Mouse (Mus musculus): ENCODE results near the gene Ndufs3.
A peak's percentile ranks its signal among the peaks of the same experiment; 100 is the strongest.

Ndufs3 gene

DNA sequence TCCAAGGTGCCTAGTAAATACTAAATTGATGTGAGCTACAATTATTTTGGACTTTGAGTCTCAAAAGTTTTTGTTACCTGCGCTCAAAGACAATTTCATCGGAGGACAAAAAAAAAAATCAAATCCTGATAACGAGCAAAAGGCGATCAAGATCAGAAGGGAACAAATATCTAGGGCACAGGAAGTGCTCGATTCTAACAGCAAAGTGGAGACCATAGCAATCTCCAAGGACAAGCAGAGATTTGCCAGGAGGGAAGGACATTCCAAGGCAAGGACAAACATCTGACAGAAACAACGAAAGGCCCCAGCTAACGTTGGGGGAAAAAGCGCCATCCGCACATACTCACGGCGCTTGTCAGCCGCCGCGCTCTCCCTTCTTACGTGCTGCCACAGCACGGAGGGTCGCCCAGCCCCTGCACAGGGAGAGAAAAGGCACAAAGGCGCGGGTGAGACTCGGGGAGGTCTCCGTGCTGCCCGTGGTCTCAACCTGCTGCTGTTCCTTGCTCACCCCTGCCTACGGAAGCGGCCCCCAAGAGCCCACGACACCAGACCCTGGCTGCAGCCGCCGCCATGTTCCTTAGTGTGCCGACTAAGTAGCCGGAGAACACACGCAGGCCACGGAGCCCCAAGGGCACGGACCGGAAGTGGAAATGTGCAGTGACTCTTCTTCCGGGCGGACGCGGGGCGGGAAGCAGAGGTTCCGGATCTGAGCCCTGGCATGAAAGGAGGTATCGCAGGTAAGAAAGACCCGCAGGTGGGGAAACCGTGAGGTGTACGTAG lies at the start of gene Ndufs3, which contains the start of gene Kbtbd4:
Gene Ndufs3, minus strand, starts transcription at position 752 of the 780 bp plus-strand sequence.
Gene Kbtbd4, plus strand, starts transcription at position 665 of the 780 bp plus-strand sequence.
- DNase-seq: peak; percentile 98

DNA sequence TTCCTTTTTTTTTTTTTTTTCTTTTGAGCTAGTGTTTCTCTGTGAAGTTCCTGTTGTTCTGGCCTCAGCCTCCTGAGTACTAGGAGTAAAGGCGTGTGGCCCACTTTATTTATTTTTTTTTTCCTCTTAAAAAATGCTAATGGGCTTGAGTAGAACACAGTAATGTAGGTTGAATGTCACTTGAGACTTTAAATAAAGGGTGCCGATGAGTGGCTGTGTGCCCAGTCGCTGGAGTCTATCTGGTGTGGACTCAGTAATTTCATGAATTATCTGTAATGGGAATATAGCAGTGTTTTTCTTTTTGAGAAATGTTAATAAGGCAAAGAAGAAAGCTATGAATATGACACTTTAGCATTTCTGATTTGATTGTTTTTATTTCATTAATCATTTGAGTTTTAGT lies 48.8 kb upstream of the Ndufs3 start:
- DNase-seq: peak; percentile 54

DNA sequence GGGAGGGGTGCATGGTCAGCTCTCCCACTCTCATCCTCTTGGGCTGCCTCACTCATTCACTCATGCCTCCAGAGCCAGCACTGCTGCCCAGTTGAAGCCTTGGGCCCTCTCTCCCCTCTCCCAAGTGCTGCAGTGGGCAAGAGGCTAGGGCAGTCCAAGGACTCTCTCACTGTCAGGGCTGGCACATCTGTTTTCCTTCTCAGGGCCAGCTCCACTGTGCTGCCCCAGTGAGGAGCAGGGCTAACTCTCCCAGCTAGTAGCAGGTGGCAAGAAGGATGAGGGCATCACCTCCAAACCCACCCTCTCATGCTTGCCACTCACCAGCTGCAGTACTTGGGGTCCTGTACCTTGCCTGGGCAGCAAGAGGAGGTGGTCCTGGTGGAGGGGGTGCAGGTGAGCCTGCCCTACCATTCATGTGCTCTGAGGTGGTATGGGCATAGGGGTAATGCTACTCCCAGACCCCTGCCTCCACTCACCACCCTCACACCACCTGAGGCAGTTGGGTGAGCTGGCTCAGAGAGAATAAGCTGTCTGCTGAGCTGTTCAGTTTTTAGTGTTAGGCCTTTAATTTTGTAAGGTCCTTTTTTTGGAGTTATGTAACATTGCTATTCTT lies 46.1 kb upstream of the Ndufs3 start:
- peak; percentile 85 for DNase-seq

DNA sequence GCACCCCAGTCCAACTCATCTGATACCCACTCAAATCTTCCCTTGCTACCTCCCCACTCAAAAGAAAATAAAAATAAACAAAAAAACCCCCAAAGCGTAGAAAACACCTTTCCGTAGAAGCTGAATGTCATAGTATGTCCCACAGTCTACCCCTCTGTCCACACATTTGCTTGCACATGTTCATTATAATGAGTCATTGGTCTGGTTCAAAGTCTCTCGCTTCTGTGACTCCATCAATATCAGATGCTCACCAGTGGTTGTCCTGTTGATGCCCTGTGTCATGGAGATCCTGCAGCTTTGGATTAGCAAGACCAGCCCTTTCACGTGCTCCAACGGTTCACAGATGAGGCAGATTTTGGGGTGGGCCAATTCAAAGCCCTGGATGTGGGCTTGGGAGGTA lies 45.5 kb upstream of the Ndufs3 start:
- peak; percentile 61 for DNase-seq

- peak; percentile 5 for DNase-seq
Measured at GRCm38 (mm10) chr2:90941744-90942143, 37.1 kb upstream of the Ndufs3 start.

GRCm38 (mm10) chr2:90940233-90941229 lies 35.9 kb upstream of the Ndufs3 start, which contains the start of gene Celf1:
Gene Celf1 (plus strand): TSS chr2:90940382.
- peak; percentile 99 for DNase-seq

DNA sequence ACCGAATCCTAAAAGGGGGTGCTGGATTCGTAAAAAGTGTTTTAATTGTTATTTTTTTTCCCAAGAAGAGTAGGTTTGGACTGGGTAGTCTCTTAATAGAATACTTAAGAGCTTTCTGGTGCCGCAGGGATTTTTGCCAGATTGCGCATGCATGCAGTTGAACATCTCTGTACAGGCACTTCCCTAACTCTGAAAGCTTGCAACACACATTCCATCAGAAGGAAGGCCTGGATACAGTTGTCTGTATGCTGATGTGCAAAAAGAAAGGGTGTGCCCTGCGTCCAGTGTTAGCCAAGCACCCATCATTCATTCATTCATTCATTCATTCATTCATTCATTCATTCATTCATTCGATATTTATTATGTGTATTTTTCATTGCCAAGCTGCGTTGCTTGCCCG lies 35.1 kb upstream of the Ndufs3 start:
- no peak for DNase-seq

DNA sequence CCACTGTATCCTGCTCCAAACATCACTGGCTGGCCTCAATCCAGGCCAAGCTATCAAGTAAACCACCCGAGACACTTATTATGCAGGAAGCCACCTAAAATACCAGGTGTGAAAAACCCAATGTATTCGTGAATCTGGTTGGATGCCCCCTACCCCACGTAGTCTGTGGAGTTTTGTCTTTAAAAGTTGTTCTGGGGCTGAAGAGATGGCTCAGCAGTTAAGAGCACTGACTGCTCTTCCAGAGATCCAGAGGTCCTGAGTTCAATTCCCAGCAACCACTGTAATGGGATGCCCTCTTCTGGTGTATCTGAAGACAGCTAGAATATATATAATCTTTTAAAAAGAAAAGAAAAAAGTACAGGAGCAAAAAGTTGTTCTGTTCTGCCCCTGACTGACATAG lies 33.7 kb upstream of the Ndufs3 start:
- no peak for DNase-seq

- DNase-seq: no peak
Measured at GRCm38 (mm10) chr2:90932273-90932672, 27.6 kb upstream of the Ndufs3 start.

DNA sequence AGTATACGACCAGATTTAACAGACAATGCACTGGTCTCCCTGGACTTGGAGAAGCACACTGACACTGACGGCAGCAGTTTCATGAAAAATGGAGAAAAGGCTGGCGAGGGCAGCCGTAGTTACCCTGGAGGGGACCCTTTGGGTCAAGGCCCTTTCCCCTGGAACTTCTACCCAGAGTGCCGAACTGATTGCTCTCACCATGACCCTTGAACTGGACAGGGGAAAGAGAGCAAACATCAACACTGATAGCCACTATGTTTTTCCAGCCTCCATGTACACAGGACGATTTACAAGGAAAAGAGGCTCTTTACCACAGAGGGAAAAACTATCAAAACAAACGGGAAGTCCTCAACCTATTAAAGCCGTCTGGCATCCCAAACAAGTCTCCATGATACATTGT lies 27.2 kb upstream of the Ndufs3 start:
- no peak for DNase-seq

DNA sequence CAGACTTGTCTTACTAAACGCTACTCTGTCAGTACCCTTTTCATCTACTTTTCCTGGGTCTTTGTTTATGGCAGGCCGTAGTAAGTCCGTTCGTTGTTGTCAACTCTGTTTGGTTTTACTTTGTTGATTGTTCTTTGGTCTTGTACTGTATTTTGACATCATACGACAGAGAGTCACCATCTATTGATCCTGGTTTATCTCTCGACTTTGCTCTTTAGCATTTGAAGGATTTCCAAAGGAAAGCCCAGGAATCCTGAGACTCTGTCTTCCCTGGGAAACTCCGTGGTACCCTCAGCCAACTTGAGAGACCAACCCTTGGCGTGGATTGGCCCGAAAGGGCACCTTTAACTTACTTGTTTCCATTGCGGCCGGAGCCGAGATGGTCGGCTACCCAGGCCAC lies 23.9 kb upstream of the Ndufs3 start:
- no peak for DNase-seq

- DNase-seq: no peak
Measured at GRCm38 (mm10) chr2:90922636-90923035, 18.0 kb upstream of the Ndufs3 start.

- DNase-seq: no peak
Measured at GRCm38 (mm10) chr2:90921178-90921577, 16.6 kb upstream of the Ndufs3 start.

DNA sequence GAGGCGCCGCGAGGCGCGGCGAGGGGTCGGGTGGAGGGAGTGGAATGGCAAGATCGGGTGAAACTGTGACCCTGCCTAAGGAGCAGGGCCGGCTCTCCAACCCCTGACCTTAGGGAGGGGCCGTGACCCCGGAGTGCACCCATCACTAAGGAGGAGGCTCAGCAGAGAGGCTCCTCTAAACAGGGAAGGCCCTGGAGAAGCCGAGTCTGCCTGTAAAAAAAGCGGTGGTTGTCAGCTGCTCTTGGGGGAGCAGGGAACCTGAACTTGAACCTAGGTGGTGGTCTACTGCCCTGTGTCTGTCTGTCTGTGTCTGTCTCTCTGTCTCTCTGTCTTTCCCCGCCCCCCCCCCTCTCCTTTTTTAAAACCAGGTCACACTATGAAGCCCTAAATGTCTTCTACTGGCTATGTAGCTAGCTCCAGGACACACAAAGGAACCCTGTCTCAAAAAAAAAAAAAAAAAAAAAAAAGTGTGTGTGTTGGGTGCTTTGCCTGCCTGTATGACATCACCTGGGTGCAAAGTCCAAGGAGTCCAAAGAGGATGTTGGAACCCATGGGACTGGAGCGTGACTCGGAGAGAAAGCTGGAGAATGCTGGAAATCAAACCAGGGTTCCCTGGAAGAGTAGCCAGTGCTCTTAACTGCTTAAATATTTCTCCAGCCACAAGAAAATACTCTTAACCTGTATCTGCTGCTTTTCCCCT lies 13.5 kb upstream of the Ndufs3 start:
- DNase-seq: no peak

DNA sequence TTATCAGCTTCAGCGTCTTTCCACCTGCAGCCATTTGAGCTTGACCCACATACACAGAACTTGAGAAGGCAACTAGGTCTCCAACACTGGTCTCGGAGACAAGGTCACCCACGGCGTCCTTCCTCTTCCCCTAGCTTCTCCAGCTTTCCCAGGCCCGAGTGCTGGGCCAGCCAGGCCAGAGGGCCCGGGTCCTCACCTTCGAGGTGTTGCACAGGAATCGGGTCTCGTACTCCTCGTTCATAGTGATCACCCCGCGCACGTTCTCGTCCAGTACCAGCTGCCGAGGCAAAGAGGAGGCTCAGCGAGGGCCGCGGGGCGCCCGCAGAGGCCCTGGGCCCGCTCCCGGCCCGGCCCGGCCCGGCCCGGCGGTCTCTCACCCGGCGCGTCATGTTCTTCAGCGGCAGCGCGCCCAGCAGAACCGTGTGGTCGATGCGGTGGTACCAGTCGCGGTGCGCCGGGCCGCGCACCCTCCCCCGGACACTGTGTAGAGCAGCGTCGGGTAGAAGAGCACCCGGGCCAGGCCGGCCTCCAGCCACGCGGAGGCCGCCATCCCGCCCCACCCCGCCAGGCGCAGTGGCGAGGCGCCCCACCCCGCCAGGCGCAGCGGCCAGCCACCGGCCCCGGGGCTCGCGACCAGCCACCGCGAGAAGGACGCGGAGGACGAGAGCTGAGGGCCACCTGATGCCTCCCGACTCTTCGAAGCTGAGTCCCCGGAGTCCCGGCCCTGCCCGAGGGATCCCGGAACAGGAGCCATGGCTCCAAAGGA lies 12.8 kb upstream of the Ndufs3 start:
- peak; percentile 98 for DNase-seq

- DNase-seq: no peak
Measured at GRCm38 (mm10) chr2:90916560-90917232, 12.1 kb upstream of the Ndufs3 start.

DNA sequence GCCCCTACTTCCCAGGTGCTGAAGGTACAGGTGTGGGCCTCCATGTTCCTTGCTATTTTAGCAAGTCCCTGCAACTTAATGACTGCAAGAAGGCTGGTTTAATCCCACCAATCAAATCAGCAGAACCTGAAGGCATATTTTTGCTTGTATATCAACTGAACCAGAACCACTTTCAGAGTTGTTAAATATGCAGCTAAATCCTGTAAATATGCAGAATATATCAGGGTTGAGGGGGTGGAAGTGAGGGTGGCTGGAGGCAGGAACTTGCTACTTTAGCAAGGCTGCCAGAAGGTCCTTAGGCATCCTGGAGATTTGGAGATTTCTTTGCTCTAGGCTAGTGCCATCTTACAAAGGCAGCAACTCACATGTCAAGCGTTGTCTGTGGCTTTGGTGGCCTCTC lies 10.9 kb upstream of the Ndufs3 start:
- DNase-seq: no peak

GRCm38 (mm10) chr2:90913671-90914070 lies 9.0 kb upstream of the Ndufs3 start:
- DNase-seq: no peak

GRCm38 (mm10) chr2:90911668-90912067 lies 7.0 kb upstream of the Ndufs3 start:
- no peak for DNase-seq

- no peak for DNase-seq
Measured at GRCm38 (mm10) chr2:90910861-90911260, 6.2 kb upstream of the Ndufs3 start.

GRCm38 (mm10) chr2:90906721-90907120 lies 2.1 kb upstream of the Ndufs3 start:
- no peak for DNase-seq
